Mouse (Mus musculus) Muller cell, postnatal 12 days (primary cell): ENCODE measurements around the gene Gstm7.
"Not testable (repeated sequence)": the region's sequence is repeated elsewhere in the genome, so short reads cannot be mapped to it uniquely, and the experiment has no call there.

Source experiments
- DNase-seq: peaks from one replicate; pipeline ENCODE4 v3.0.0-alpha.2; 2015; ENCODE audit errors: inconsistent ontology term

The Gstm7 gene

GRCm38 (mm10) chr3:107931670-107932069 lies at the start of gene Gstm7:
Gene Gstm7, minus strand, starts transcription at chr3:107931817.
- DNase-seq = peak; percentile 99

GRCm38 (mm10) chr3:107981261-107981660 lies 49.6 kb upstream of the Gstm7 start:
- DNase-seq = no peak

GRCm38 (mm10) chr3:107977691-107978090 lies 46.1 kb upstream of the Gstm7 start:
- DNase-seq = no peak

- DNase-seq = no peak
Measured at GRCm38 (mm10) chr3:107974237-107974636, 42.6 kb upstream of the Gstm7 start.

GRCm38 (mm10) chr3:107972070-107972469 lies 40.5 kb upstream of the Gstm7 start:
- DNase-seq = no peak

DNA sequence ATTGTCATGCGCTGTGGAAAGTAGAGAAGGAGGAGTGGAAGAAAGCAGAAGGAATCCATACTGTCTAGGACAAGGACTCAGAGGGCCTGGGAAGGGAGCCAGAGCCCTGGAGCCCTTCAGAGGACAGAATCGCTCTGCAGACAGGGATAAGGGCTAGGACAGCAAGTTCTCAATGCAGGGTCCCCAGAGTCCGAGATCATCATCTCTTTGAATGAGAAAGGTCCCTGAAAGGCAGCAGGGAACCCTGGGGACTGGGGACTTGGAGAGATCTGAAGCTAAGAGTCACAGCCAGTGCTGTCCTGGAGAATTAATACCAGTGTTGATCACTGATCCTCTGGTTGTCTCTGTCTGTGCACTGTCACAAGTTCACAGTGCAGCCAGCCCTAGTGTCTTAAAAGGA lies 39.5 kb upstream of the Gstm7 start:
- DNase-seq = not testable (repeated sequence)

DNA sequence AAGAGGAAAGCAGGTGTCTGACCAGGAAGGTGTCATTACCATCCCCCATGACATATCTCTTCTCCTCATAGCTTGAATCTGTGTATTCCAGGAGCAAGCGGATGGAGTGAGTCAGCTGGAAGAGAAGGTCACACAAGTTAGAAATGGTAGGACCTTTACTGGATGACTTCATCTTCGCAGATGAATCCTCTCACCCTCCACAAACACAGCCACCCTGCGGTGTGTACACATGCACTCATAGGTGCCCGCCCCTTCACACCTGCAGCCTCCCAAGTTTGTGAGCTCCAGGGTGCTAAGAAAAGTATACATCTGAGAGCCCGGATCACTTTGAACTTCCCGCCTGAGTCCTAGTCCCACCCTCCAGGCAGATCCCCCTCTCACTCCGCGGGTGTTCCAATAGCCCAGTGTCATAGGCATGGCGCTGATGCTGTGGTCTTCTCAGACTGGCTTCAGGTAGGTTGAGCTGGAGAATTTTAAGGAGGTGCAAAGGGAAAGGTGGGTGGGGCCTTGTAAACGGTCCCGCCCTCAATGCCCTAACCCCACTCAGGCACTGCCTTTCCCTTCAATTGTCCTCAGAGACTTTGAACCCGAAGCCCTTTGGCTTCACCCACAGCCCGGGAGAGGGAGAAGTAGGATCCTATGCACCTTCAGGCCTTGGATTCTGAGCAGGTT lies 37.2 kb upstream of the Gstm7 start, which contains the start of gene Gstm3:
Gene Gstm3 (minus strand): TSS at position 560 of the 672 bp plus-strand sequence.
- DNase-seq = no peak

- DNase-seq = no peak
Measured at GRCm38 (mm10) chr3:107966631-107967030, 35.0 kb upstream of the Gstm7 start.

DNA sequence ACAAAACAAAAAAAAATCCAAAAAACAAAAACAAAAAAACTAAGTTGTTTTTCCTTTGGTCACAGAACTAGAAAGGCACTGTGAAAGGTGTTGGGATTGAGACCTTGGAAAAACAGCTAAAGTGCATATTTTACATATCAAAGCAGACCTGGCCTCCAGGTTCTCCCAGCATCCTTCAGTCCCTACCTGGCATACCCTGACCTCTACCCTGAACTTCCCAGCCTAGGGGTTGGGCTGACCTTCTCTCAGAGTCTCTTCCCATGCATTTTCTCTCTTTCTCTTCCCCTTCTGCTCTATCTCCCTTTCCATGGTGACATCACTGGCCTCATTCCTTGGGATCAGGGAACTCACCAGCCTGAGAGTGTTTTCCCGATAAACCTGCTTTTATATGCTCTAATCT lies 34.0 kb upstream of the Gstm7 start:
- DNase-seq = no peak

DNA sequence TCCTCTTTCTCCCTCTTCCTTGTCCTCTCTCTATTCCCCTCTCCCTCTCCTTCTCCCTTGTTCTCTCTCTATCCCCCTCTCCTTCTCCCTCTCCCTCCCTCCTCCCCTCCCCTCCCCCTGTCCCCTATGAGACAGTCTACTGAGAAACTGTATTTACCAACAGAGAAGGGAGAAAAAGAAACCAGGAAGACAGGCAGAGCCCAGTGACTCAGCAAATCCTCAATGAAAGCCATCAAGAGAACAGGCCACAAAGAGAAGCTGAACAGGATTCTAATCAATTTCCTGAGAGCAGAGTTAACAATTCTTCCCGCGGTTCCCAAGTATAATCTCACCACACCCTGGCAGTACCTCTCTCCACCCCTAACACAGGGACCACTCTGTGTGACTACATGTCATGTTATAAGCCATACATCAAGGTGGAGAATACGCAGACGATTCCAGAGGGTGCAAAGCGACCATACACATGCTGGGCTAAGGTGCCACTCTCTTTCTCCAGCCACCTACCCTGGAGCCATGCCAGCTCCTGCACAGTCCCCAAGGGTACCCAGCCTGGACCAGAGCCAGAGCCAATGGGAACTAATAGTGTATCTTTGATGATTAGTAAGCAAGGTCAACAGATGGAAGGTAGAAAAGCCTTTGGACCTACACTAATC lies 33.2 kb upstream of the Gstm7 start:
- peak; percentile 33 for DNase-seq

GRCm38 (mm10) chr3:107964026-107964425 lies 32.4 kb upstream of the Gstm7 start:
- no peak for DNase-seq

DNA sequence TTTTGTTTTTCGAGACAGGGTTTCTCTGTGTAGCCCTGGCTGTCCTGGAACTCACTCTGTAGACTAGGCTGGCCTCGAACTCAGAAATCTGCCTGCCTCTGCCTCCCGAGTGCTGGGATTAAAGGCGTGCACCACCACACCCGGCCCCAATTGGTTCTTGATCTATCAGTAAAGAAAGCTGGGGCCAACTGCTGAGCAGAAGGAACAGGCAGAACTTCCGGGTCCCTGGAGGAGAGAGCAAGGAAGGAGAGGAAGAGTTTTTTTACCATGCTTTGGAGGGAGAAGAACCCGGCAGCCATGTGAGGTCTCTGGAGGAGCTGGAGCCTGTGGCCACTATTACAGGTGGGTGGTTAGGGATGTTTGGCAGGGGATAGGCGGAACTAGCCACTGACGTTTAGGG lies 23.6 kb upstream of the Gstm7 start:
- not testable (repeated sequence) for DNase-seq

GRCm38 (mm10) chr3:107953906-107954305 lies 22.3 kb upstream of the Gstm7 start:
- no peak for DNase-seq

GRCm38 (mm10) chr3:107953328-107953755 lies 21.7 kb upstream of the Gstm7 start:
- DNase-seq = peak; percentile 96

- no peak for DNase-seq
Measured at GRCm38 (mm10) chr3:107950531-107950930, 18.9 kb upstream of the Gstm7 start.

DNA sequence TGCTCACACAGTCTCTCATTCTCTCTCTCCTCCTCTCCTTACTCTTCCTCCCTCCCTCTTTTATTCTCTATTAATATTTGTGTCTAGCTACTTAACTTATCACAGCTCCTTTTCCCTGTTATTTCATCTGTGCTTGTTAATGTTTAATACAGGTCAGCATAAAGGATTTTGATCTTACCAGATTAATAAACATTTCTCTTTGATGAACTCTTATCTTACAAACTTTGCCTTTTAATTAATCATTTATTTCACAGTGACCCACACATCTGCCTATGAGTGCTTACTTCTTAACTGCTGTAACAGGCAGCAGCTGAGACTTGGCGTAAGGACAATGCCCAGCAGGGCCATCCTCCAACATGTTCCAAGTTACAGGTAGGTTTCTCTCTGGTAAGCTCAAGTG lies 17.8 kb upstream of the Gstm7 start:
- not testable (repeated sequence) for DNase-seq

DNA sequence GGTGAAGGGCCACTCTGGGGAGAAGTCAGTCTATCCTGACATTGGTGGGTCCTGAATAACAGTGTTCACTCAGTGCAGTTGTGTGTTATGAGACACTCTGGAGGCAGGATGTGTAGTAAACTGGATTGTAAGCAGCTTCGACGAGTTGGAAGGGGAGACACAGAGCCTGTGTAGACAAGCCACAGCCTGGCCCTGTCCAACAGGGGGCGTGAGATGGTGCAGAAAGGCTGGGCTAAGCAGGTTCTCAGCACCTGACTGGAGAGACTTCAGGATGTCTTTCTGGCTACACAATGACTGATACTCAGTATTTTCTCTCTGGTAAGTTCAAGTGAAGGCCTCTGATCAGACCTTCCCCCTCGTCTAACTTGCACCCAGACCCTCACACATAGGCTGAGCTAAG lies 14.1 kb upstream of the Gstm7 start:
- no peak for DNase-seq

DNA sequence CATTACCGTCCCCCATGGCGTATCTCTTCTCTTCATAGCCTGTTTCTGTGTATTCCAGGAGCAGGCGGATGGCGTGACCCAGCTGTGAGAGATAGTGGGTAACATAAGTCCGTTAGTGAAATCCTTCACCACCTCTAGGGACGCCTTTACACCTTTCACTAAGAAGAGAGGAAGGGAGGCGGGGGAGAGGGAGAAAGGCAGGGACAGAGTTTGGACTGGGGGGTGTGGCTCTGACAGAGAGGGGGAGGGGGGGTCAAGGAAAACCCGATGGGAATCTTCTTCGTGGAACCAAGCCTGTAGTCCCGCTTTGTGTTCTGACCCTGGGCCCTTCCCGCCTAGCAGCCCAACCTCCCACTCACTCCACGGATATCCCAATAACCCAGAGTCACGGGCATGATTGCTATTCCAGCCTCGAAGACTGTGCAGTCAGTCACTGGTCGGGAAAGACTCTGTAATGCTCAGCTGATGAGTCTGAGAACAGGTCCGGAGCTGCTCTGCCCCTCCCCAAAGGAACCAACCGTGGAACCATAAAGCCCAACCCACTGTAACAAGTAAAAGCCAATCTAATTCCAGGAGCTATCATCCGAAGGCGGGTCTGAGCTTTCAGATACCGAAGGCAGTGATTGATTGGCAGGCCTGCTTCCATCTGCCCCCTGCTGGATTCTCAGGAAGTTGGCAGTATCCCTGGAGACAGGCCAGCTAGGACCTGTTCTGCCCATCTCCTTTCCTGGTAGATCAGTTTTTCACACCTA lies 11.8 kb upstream of the Gstm7 start, which contains the start of gene Gstm6:
Gene Gstm6 (minus strand): TSS at position 511 of the 752 bp plus-strand sequence.
- peak; percentile 40 for DNase-seq

DNA sequence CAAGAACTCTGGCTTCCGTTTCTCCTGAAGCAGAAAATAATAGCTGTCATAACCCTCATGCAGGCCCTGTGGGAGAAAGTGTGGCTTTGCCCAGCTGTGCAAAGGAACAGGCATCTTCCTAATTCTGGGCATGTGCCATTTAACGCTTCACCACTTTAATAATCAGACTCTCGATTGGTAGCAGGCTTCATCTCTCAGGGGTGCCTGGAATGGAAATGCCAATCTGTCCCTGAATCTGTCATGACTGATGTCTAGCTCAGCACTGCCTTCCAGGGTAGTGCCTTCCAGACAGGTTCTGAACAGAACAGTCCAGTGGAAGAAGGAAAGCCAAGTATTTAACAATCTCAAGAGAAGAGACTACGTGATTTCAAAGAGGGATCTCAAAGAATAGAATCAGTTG lies 9.6 kb upstream of the Gstm7 start:
- no peak for DNase-seq

- peak; percentile 79 for DNase-seq
Measured at GRCm38 (mm10) chr3:107940524-107940923, 8.9 kb upstream of the Gstm7 start.

DNA sequence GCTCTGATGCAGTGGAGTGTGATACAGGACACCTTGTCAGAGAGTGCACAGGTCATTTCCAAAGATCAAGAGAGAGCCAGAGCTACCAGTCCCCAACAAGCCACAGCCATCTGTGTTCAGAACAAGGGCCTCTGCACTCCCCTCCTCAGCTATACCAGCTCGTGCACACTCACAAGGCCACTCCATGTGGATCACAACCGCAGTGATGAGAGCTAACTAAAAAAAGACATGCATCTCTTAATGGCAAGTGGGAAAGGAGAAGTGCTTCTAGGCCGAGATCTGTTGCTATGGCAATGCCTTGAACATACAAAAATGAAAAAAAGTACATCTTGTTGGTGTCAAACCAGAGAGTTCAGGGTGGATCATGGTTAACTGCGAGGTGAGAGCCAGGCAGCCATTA lies 8.2 kb upstream of the Gstm7 start:
- DNase-seq = no peak

DNA sequence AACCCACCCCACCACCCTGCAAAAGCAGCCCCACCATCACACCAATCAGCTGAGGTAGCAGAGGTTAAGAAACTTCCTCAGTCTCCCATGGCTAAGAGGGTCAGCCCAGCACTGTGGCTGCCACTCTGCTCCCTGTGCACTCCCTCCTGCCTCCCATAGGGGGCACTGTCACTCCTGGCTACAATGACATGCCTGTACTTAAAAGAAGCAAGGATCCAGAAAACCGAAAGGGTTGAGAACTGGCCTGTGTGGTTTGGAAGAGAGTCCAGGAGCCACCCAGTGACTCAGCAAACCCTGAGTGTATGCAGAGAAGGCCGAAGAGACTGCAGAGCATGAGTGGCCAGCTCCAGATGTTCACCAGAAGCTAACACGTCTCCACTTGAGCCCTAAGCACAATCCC lies 7.8 kb upstream of the Gstm7 start:
- DNase-seq = peak; percentile 71

- DNase-seq = no peak
Measured at GRCm38 (mm10) chr3:107935888-107936287, 4.3 kb upstream of the Gstm7 start.
